Mouse (Mus musculus): ENCODE results near the gene Hpn.

GRCm38 (mm10) chr7:31115587-31116043, 525 bp upstream of the Hpn start:
- TF ChIP-seq CTCF (IDR thresholded peaks at IDR 0.05; ENCODE audit: extremely low read depth, insufficient read depth, insufficient read length, insufficient replicate concordance) (no peak), POLR2A (IDR thresholded peaks at IDR 0.05; ENCODE audit: low read depth, low read length) (no peak)
